Mouse (Mus musculus) thymus, postnatal 10 days (tissue): ENCODE measurements around the gene Map1s.

Experiments
- DNase-seq, 2 experiments: peaks; one replicate each; pipeline ENCODE4 v3.0.0; 2021; ENCODE audit warnings: low spot score in 2 of 2

The Map1s gene

GRCm38 (mm10) chr8:70905831-70906736 is at the start of gene Map1s:
Gene Map1s, plus strand, starts transcription at chr8:70905932.
- peak; percentile 86 to 92 for DNase-seq

GRCm38 (mm10) chr8:70856028-70856427 is 49.7 kb upstream of the Map1s start:
- DNase-seq: no peak

GRCm38 (mm10) chr8:70856541-70857197 is 49.1 kb upstream of the Map1s start:
- no peak for DNase-seq

- no peak for DNase-seq
These were observed 48.2 kb upstream of the Map1s start for GRCm38 (mm10) chr8:70857516-70857915.

GRCm38 (mm10) chr8:70862824-70863641 is 42.7 kb upstream of the Map1s start, which contains the start of gene Kcnn1:
Gene Kcnn1, minus strand, starts transcription at chr8:70863258.
- DNase-seq: no peak

- DNase-seq: no peak
These were observed 41.6 kb upstream of the Map1s start for GRCm38 (mm10) chr8:70863956-70864711.

- peak in 1 of 2 experiments; percentile 44 for DNase-seq
These were observed 41.0 kb upstream of the Map1s start for GRCm38 (mm10) chr8:70864712-70865221.

- DNase-seq: peak; percentile 99
These were observed 40.3 kb upstream of the Map1s start for GRCm38 (mm10) chr8:70865350-70866000.

GRCm38 (mm10) chr8:70866001-70866520 is 39.7 kb upstream of the Map1s start:
- DNase-seq: peak in 1 of 2 experiments; percentile 55

- no peak for DNase-seq
These were observed 39.2 kb upstream of the Map1s start for GRCm38 (mm10) chr8:70866566-70866965.

- DNase-seq: peak; percentile 60 to 63
These were observed 37.1 kb upstream of the Map1s start for GRCm38 (mm10) chr8:70868559-70869198.

GRCm38 (mm10) chr8:70869199-70869571 is 36.5 kb upstream of the Map1s start:
- DNase-seq: no peak

- peak in 1 of 2 experiments; percentile 67 for DNase-seq
These were observed 36.1 kb upstream of the Map1s start for GRCm38 (mm10) chr8:70869601-70870041.

GRCm38 (mm10) chr8:70871195-70871807 is 34.4 kb upstream of the Map1s start:
- no peak for DNase-seq

- no peak for DNase-seq
These were observed 32.9 kb upstream of the Map1s start for GRCm38 (mm10) chr8:70872643-70873363.

GRCm38 (mm10) chr8:70873364-70873985 is 32.3 kb upstream of the Map1s start, which contains the start of gene Ccdc124:
Gene Ccdc124, minus strand, starts transcription at chr8:70873935.
- DNase-seq: peak; percentile 93 to 95

- DNase-seq: no peak
These were observed 31.3 kb upstream of the Map1s start for GRCm38 (mm10) chr8:70874441-70874840.

GRCm38 (mm10) chr8:70876382-70876781 is 29.4 kb upstream of the Map1s start:
- DNase-seq: no peak
